ENCODE assay signal across 17 mouse cellular contexts in genomic region chr11:44906456-44906855, GRCm38 (mm10).
DNase-seq lines count a peak whose midpoint lies in the region; ATAC-seq and TF ChIP-seq lines count a peak whose summit lies in the region.
"Had no signal": no experiment of that assay in that cellular context is flagged by ENCODE, and none has a peak within 500 bp of the region (broad histone marks: within the 10 kb centered on the region; RNA-seq: fewer than 3 reads in every experiment).

No protein-coding gene starts in this region.

- no peaks in the 10 kb centered on the region for H3K9me3 ChIP-seq in embryonic facial prominence, embryonic 14.5 days (ENCODE audit: control insufficient read depth, low read length)
- H3K9me3 ChIP-seq in embryonic facial prominence, embryonic 10.5 days, result no peaks in the 10 kb centered on the region
- H3K9me3 ChIP-seq in kidney, embryonic 14.5 days (ENCODE audit: control insufficient read depth, low read length), result no peaks in the 10 kb centered on the region
- no peaks in the 10 kb centered on the region for H3K9me3 ChIP-seq in heart, embryonic 16.5 days (replicated peaks; ENCODE audit: control insufficient read depth, low read length)
- H3K9me3 ChIP-seq: hindbrain, embryonic 15.5 days; limb, embryonic 15.5 days; lung, embryonic 15.5 days; neural tube, embryonic 12.5 days had no signal

- no peak for ATAC-seq in embryonic facial prominence, embryonic 14.5 days (ENCODE audit: low read depth)
- ATAC-seq in kidney, embryonic 14.5 days (ENCODE audit: low FRiP score, low TSS enrichment), result no peak
- no peak for ATAC-seq in heart, embryonic 16.5 days (replicated peaks; ENCODE audit: extremely low read depth, insufficient read depth, low FRiP score)
- no peak for ATAC-seq in CD4-positive, CD25-positive, alpha-beta regulatory T cell, adult 4 months
- ATAC-seq: intestine, postnatal 0 days; midbrain, embryonic 16.5 days had no signal

- H3K27me3 ChIP-seq in embryonic facial prominence, embryonic 14.5 days (replicated peaks; ENCODE audit: control insufficient read depth, insufficient read depth, low read length), result no peaks in the 10 kb centered on the region
- H3K27me3 ChIP-seq in embryonic facial prominence, embryonic 10.5 days (replicated peaks; ENCODE audit: low read depth, poor library complexity, severe bottlenecking), result 0 out of 2 replicates have a peak, but pooled peaks cover 5% of the 10 kb centered on the region
- no peaks in the 10 kb centered on the region for H3K27me3 ChIP-seq in kidney, adult 2 months (replicated peaks; ENCODE audit: control insufficient read depth, insufficient read depth, low read length)
- H3K27me3 ChIP-seq in kidney, embryonic 14.5 days (ENCODE audit: control insufficient read depth, insufficient read depth, low read length), result no peaks in the 10 kb centered on the region
- H3K27me3 ChIP-seq in heart, embryonic 16.5 days (ENCODE audit: control insufficient read depth, insufficient read depth, low read length), result no peaks in the 10 kb centered on the region
- H3K27me3 ChIP-seq: hindbrain, embryonic 15.5 days; limb, embryonic 15.5 days; lung, embryonic 15.5 days; neural tube, embryonic 12.5 days had no signal

- H3K4me1 ChIP-seq in embryonic facial prominence, embryonic 14.5 days (ENCODE audit: control insufficient read depth, insufficient read depth, low read length), result no peaks in the 10 kb centered on the region
- peaks cover 19% of the 10 kb centered on the region for H3K4me1 ChIP-seq in embryonic facial prominence, embryonic 10.5 days
- no peaks in the 10 kb centered on the region for H3K4me1 ChIP-seq in kidney, adult 2 months (ENCODE audit: control insufficient read depth, insufficient read depth, low read length)
- no peaks in the 10 kb centered on the region for H3K4me1 ChIP-seq in kidney, embryonic 14.5 days (ENCODE audit: control insufficient read depth, insufficient read depth, low read length)
- peaks cover 6% of the 10 kb centered on the region; the same call in 1 of the 2 replicates for H3K4me1 ChIP-seq in heart, embryonic 16.5 days (ENCODE audit: control insufficient read depth, insufficient read depth, low read length)
- H3K4me1 ChIP-seq: lung, embryonic 15.5 days had no signal

- H3K27ac ChIP-seq in embryonic facial prominence, embryonic 14.5 days (replicated peaks; ENCODE audit: low read depth, low read length), result no peak overlapping the region
- no peak overlapping the region for H3K27ac ChIP-seq in embryonic facial prominence, embryonic 10.5 days (replicated peaks)
- no peak overlapping the region for H3K27ac ChIP-seq in kidney, adult 2 months (ENCODE audit: insufficient read depth, low read depth, low read length)
- no peak overlapping the region for H3K27ac ChIP-seq in kidney, embryonic 14.5 days (ENCODE audit: low read depth, low read length)
- 0 out of 2 replicates have a peak overlapping the region, but pooled peaks have one; percentile 17 for H3K27ac ChIP-seq in heart, embryonic 16.5 days (ENCODE audit: low read length)
- H3K27ac ChIP-seq: hindbrain, embryonic 15.5 days; limb, embryonic 15.5 days; lung, embryonic 15.5 days; neural tube, embryonic 12.5 days had no signal

- H3K36me3 ChIP-seq in embryonic facial prominence, embryonic 14.5 days (ENCODE audit: control insufficient read depth, insufficient read depth, low read length), result 0 out of 2 replicates have a peak, but pooled peaks cover 11% of the 10 kb centered on the region
- no peaks in the 10 kb centered on the region for H3K36me3 ChIP-seq in embryonic facial prominence, embryonic 10.5 days (replicated peaks)
- H3K36me3 ChIP-seq in kidney, adult 2 months (ENCODE audit: control insufficient read depth, insufficient read depth, low read length), result no peaks in the 10 kb centered on the region
- H3K36me3 ChIP-seq in kidney, embryonic 14.5 days (ENCODE audit: control insufficient read depth, insufficient read depth, low read length), result no peaks in the 10 kb centered on the region
- H3K36me3 ChIP-seq in heart, embryonic 16.5 days (ENCODE audit: control insufficient read depth, insufficient read depth), result no peaks in the 10 kb centered on the region
- H3K36me3 ChIP-seq: hindbrain, embryonic 15.5 days; limb, embryonic 15.5 days; lung, embryonic 15.5 days; neural tube, embryonic 12.5 days had no signal

- no peak overlapping the region for H3K4me3 ChIP-seq in embryonic facial prominence, embryonic 14.5 days (ENCODE audit: low read depth, low read length)
- H3K4me3 ChIP-seq in embryonic facial prominence, embryonic 10.5 days, result no peak overlapping the region
- no peak overlapping the region for H3K4me3 ChIP-seq in kidney, adult 2 months (ENCODE audit: insufficient read depth, low read depth, low read length)
- no peak overlapping the region for H3K4me3 ChIP-seq in kidney, embryonic 14.5 days (ENCODE audit: low read length)
- no peak overlapping the region for H3K4me3 ChIP-seq in heart, embryonic 16.5 days (ENCODE audit: low read length)
- H3K4me3 ChIP-seq: hindbrain, embryonic 15.5 days; limb, embryonic 15.5 days; lung, embryonic 15.5 days; neural tube, embryonic 12.5 days had no signal

- DNase-seq in embryonic facial prominence, embryonic 14.5 days (ENCODE audit: low spot score), result peak; percentile 48
- DNase-seq in embryonic facial prominence, embryonic 10.5 days (ENCODE audit: low spot score), result no peak
- DNase-seq in kidney, adult 2 months, result peak; percentile 68
- DNase-seq in kidney, postnatal 14 days, result peak; percentile 60
- DNase-seq in right cerebral cortex, adult 18-20 months, result no peak
- DNase-seq: cerebellum, postnatal 14 days; right cerebral cortex, postnatal 4 days; thymus, postnatal 14 days had no signal

- no peak for TF ChIP-seq POLR2A in kidney, adult 2 months (IDR thresholded peaks at IDR 0.05; ENCODE audit: low read depth, low read length)

- 61% methylated on average over 5 of the region's 5 CpGs for WGBS in embryonic facial prominence, embryonic 14.5 days
- 73% methylated on average over 5 of the region's 5 CpGs for WGBS in embryonic facial prominence, embryonic 10.5 days
- 60% methylated on average over 5 of the region's 5 CpGs for WGBS in kidney, adult 2 months
- WGBS in kidney, embryonic 14.5 days, result 59% methylated on average over 5 of the region's 5 CpGs
- 49% methylated on average over 5 of the region's 5 CpGs for WGBS in heart, embryonic 16.5 days

- no peak for TF ChIP-seq CTCF in kidney, adult 2 months (conservative IDR thresholded peaks at IDR 0.05; ENCODE audit: insufficient read depth, insufficient read length, low read depth, low read length)

- H3K9ac ChIP-seq in embryonic facial prominence, embryonic 14.5 days (ENCODE audit: low read depth, low read length), result no peak overlapping the region
- H3K9ac ChIP-seq in kidney, embryonic 14.5 days (ENCODE audit: low read depth, low read length), result no peak overlapping the region
- H3K9ac ChIP-seq in heart, embryonic 16.5 days (ENCODE audit: low read length), result no peak overlapping the region
- H3K9ac ChIP-seq: hindbrain, embryonic 15.5 days; limb, embryonic 15.5 days; lung, embryonic 15.5 days; neural tube, embryonic 12.5 days had no signal

- no peak overlapping the region for H3K4me2 ChIP-seq in embryonic facial prominence, embryonic 14.5 days (ENCODE audit: low read depth, low read length)
- no peak overlapping the region for H3K4me2 ChIP-seq in kidney, embryonic 14.5 days (replicated peaks; ENCODE audit: low read depth, low read length)
- no peak overlapping the region for H3K4me2 ChIP-seq in heart, embryonic 16.5 days (ENCODE audit: low read depth, low read length)
- H3K4me2 ChIP-seq: hindbrain, embryonic 15.5 days; limb, embryonic 15.5 days; lung, embryonic 15.5 days; neural tube, embryonic 12.5 days had no signal

Comparison
In these comparisons a context has a peak if more than half of its experiments do, and no peak if none do; other contexts are left out.
1. DNase-seq: peak in embryonic facial prominence, embryonic 14.5 days (single experiment), kidney, adult 2 months (single experiment) and kidney, postnatal 14 days (single experiment); none in embryonic facial prominence, embryonic 10.5 days (single experiment) and right cerebral cortex, adult 18-20 months (single experiment).